ENCODE assay signal across 9 mouse cellular contexts in the genomic region with DNA sequence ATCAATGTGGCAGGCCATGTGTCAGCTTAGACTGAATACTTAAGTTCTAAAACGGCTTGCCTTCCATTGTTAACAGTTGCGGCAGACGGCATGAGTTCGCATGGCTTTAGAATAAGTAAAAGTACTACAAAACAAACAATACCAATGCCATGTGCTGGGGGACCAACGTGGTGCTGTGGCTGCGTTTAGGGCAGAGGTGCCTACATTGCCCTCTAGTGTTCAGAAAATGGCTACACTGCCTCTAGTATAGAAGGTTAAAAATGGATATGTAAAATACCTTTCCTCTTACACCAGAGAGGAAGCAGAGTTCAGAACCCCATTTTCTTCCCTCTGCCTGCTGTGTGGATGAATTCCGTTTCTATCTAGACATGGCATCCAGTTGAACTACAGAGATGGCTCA. TPM values are rescaled to one million over a fixed set of nuclear protein-coding genes. Genes with fewer than 3 reads are reported as not detected.
DNase-seq lines count a peak whose midpoint lies in the region; ATAC-seq lines count a peak whose summit lies in the region.
"Had no signal": no experiment of that assay in that cellular context is flagged by ENCODE, and none has a peak within 500 bp of the region (broad histone marks: within the 10 kb centered on the region; RNA-seq: fewer than 3 reads in every experiment).

No protein-coding gene starts in this region.

- DNase-seq in forebrain, embryonic 11.5 days (ENCODE audit: low spot score) = no peak
- peak; percentile 14 for DNase-seq in embryo, embryonic 9.5 days (ENCODE audit: extremely low spot score)
- DNase-seq in adipocyte (ENCODE audit: low spot score) = no peak
- no peak for DNase-seq in gastrocnemius, postnatal 14 days

- no peak overlapping the region for H3K27ac ChIP-seq in forebrain, embryonic 16.5 days (ENCODE audit: low read length)
- no peak overlapping the region for H3K27ac ChIP-seq in forebrain, embryonic 11.5 days (ENCODE audit: low read depth, low read length)
- no peak overlapping the region for H3K27ac ChIP-seq in neural tube, embryonic 12.5 days
- no peak overlapping the region for H3K27ac ChIP-seq in neural tube, embryonic 15.5 days (replicated peaks)
- H3K27ac ChIP-seq in macrophage = peak overlapping the region; percentile 25; the same call in 1 of the 2 replicates

- intact Hi-C loops in gastrocnemius, postnatal 14 days (cut with DNase I; ENCODE audit: low total_unique reads) = no loop called here

- no peak overlapping the region for H3K4me2 ChIP-seq in forebrain, embryonic 16.5 days (ENCODE audit: low read length)
- no peak overlapping the region for H3K4me2 ChIP-seq in forebrain, embryonic 11.5 days (ENCODE audit: low read depth, low read length, severe bottlenecking)
- H3K4me2 ChIP-seq in neural tube, embryonic 12.5 days (replicated peaks) = no peak overlapping the region
- H3K4me2 ChIP-seq in neural tube, embryonic 15.5 days = no peak overlapping the region

- H3K79me2 ChIP-seq in macrophage (ENCODE audit: inconsistent target) = peaks cover 100% of the 10 kb centered on the region

- H3K9ac ChIP-seq in forebrain, embryonic 16.5 days (replicated peaks; ENCODE audit: low read depth, low read length) = no peak overlapping the region
- no peak overlapping the region for H3K9ac ChIP-seq in forebrain, embryonic 11.5 days (ENCODE audit: low read length)
- H3K9ac ChIP-seq in neural tube, embryonic 12.5 days = no peak overlapping the region
- no peak overlapping the region for H3K9ac ChIP-seq in neural tube, embryonic 15.5 days (replicated peaks)

- 0 out of 2 replicates have a peak, but pooled peaks have one; percentile 40 for ATAC-seq in forebrain, embryonic 16.5 days
- no peak for ATAC-seq in forebrain, embryonic 11.5 days (replicated peaks; ENCODE audit: low FRiP score)
- peak; percentile 61; the same call in 1 of the 2 replicates for ATAC-seq in neural tube, embryonic 12.5 days (ENCODE audit: low FRiP score, low read depth)
- ATAC-seq in neural tube, embryonic 15.5 days (ENCODE audit: low FRiP score) = no peak

- no peaks in the 10 kb centered on the region for H3K36me3 ChIP-seq in forebrain, embryonic 16.5 days (ENCODE audit: control insufficient read depth, insufficient read depth)
- no peaks in the 10 kb centered on the region for H3K36me3 ChIP-seq in forebrain, embryonic 11.5 days (ENCODE audit: control insufficient read depth, insufficient read depth, low read length)
- no peaks in the 10 kb centered on the region for H3K36me3 ChIP-seq in neural tube, embryonic 12.5 days
- H3K36me3 ChIP-seq in neural tube, embryonic 15.5 days = no peaks in the 10 kb centered on the region
- no peaks in the 10 kb centered on the region for H3K36me3 ChIP-seq in macrophage (ENCODE audit: inconsistent target)

- no peaks in the 10 kb centered on the region for H3K27me3 ChIP-seq in forebrain, embryonic 16.5 days (replicated peaks; ENCODE audit: control insufficient read depth, insufficient read depth, low read length)
- no peaks in the 10 kb centered on the region for H3K27me3 ChIP-seq in forebrain, embryonic 11.5 days (ENCODE audit: control insufficient read depth, insufficient read depth, low read length)
- H3K27me3 ChIP-seq in neural tube, embryonic 12.5 days (replicated peaks) = no peaks in the 10 kb centered on the region
- no peaks in the 10 kb centered on the region for H3K27me3 ChIP-seq in neural tube, embryonic 15.5 days (replicated peaks)

- no peaks in the 10 kb centered on the region for H3K9me3 ChIP-seq in forebrain, embryonic 16.5 days (ENCODE audit: control insufficient read depth, low read length)
- no peaks in the 10 kb centered on the region for H3K9me3 ChIP-seq in forebrain, embryonic 11.5 days (ENCODE audit: control insufficient read depth, low read length)
- no peaks in the 10 kb centered on the region for H3K9me3 ChIP-seq in neural tube, embryonic 12.5 days
- no peaks in the 10 kb centered on the region for H3K9me3 ChIP-seq in neural tube, embryonic 15.5 days (replicated peaks)

- H3K4me3 ChIP-seq in forebrain, embryonic 16.5 days (replicated peaks; ENCODE audit: low read length) = no peak overlapping the region
- H3K4me3 ChIP-seq in forebrain, embryonic 11.5 days (ENCODE audit: low read depth, low read length) = no peak overlapping the region
- no peak overlapping the region for H3K4me3 ChIP-seq in neural tube, embryonic 12.5 days
- no peak overlapping the region for H3K4me3 ChIP-seq in neural tube, embryonic 15.5 days (replicated peaks)
- no peak overlapping the region for H3K4me3 ChIP-seq in macrophage (ENCODE audit: inconsistent target)

- peaks cover 13% of the 10 kb centered on the region for H3K4me1 ChIP-seq in forebrain, embryonic 16.5 days (replicated peaks; ENCODE audit: control insufficient read depth, insufficient read depth, low read length)
- H3K4me1 ChIP-seq in forebrain, embryonic 11.5 days (replicated peaks; ENCODE audit: control insufficient read depth, insufficient read depth, low read length) = peaks cover 4% of the 10 kb centered on the region; the same call in 1 of the 2 replicates
- peaks cover 10% of the 10 kb centered on the region for H3K4me1 ChIP-seq in neural tube, embryonic 12.5 days
- H3K4me1 ChIP-seq in neural tube, embryonic 15.5 days = peaks cover 12% of the 10 kb centered on the region

- WGBS in forebrain, embryonic 16.5 days = 37% methylated on average over 7 of the region's 7 CpGs
- 42% methylated on average over 7 of the region's 7 CpGs for WGBS in forebrain, embryonic 11.5 days
- WGBS in neural tube, embryonic 12.5 days = 43% methylated on average over 7 of the region's 7 CpGs
- WGBS in neural tube, embryonic 15.5 days = 28% methylated on average over 7 of the region's 7 CpGs
- WGBS in macrophage (ENCODE audit: missing documents) = 29% methylated on average over 7 of the region's 7 CpGs

RNA-seq across cellular contexts. Expression of a gene that starts 6.6 kb away (rescaled TPM):
- polyA plus RNA-seq in forebrain, embryonic 16.5 days (2015; fragmentation: Nextera tagmentation; extraction: Ambion mirVana) = 4.6 and 5.5 TPM in 2 replicates
- polyA plus RNA-seq in forebrain, embryonic 11.5 days (2014; fragmentation: Nextera tagmentation; extraction: Ambion mirVana) = 8.2 and 8.8 TPM in 2 replicates
- 7.0 and 7.1 TPM in 2 replicates for polyA plus RNA-seq in neural tube, embryonic 12.5 days (2016; fragmentation: Nextera tagmentation; extraction: Ambion mirVana)
- 3.3 and 4.4 TPM in 2 replicates for polyA plus RNA-seq in neural tube, embryonic 15.5 days (2015; fragmentation: Nextera tagmentation; extraction: Ambion mirVana)
- total RNA-seq in macrophage (2018; cell fraction: chromatin; rRNA removed) = 10 to 100 TPM in 16 of 26 experiments, 1 to 10 TPM in 10; 1.9 to 29.5 (median 15.6) TPM
- total RNA-seq in macrophage (2018; cell fraction: cytosol; rRNA removed) = 1 to 10 TPM; 1.0 to 7.8 (median 6.3) TPM
- total RNA-seq in macrophage (2018; cell fraction: nucleus; rRNA removed) = 10 to 100 TPM in 13 of 26 experiments, 1 to 10 TPM in 13; 2.4 to 31.1 (median 9.7) TPM
- 5.0 to 6.5 TPM (median 5.2 TPM) in 3 replicates for polyA plus RNA-seq in macrophage (2018)
- total RNA-seq in gastrocnemius, postnatal 14 days (2021) = 1 to 10 TPM; 4.3 to 4.4 TPM

RNA-seq across cellular contexts. Expression of a gene that starts 7.2 kb away (rescaled TPM):
- 16.5 and 17.1 TPM in 2 replicates for polyA plus RNA-seq in forebrain, embryonic 16.5 days (2015; fragmentation: Nextera tagmentation; extraction: Ambion mirVana)
- polyA plus RNA-seq in forebrain, embryonic 11.5 days (2014; fragmentation: Nextera tagmentation; extraction: Ambion mirVana) = 19.8 and 23.0 TPM in 2 replicates
- polyA plus RNA-seq in neural tube, embryonic 12.5 days (2016; fragmentation: Nextera tagmentation; extraction: Ambion mirVana) = 15.1 and 17.9 TPM in 2 replicates
- 13.1 and 15.2 TPM in 2 replicates for polyA plus RNA-seq in neural tube, embryonic 15.5 days (2015; fragmentation: Nextera tagmentation; extraction: Ambion mirVana)
- 10 to 100 TPM in 15 of 26 experiments, 1 to 10 TPM in 11; 1.7 to 19.1 (median 11.6) TPM for total RNA-seq in macrophage (2018; cell fraction: chromatin; rRNA removed)
- total RNA-seq in macrophage (2018; cell fraction: cytosol; rRNA removed) = 1 to 10 TPM; 1.3 to 6.5 (median 5.1) TPM
- 10 to 100 TPM in 9 of 26 experiments, 1 to 10 TPM in 17; 2.3 to 17.0 (median 8.8) TPM for total RNA-seq in macrophage (2018; cell fraction: nucleus; rRNA removed)
- 5.3 to 6.8 TPM (median 5.6 TPM) in 3 replicates for polyA plus RNA-seq in macrophage (2018)
- total RNA-seq in gastrocnemius, postnatal 14 days (2021) = 1 to 10 TPM; 7.8 to 8.7 TPM

RNA-seq across cellular contexts. Expression of a gene that starts 27.3 kb away (rescaled TPM):
- 5.4 and 6.2 TPM in 2 replicates for polyA plus RNA-seq in forebrain, embryonic 16.5 days (2015; fragmentation: Nextera tagmentation; extraction: Ambion mirVana)
- polyA plus RNA-seq in forebrain, embryonic 11.5 days (2014; fragmentation: Nextera tagmentation; extraction: Ambion mirVana) = 4.4 and 4.5 TPM in 2 replicates
- polyA plus RNA-seq in neural tube, embryonic 12.5 days (2016; fragmentation: Nextera tagmentation; extraction: Ambion mirVana) = 5.2 and 5.6 TPM in 2 replicates
- polyA plus RNA-seq in neural tube, embryonic 15.5 days (2015; fragmentation: Nextera tagmentation; extraction: Ambion mirVana) = 5.7 and 8.2 TPM in 2 replicates
- total RNA-seq in macrophage (2018; cell fraction: chromatin; rRNA removed) = 1 to 10 TPM in 14 of 26 experiments, under 1 TPM in 12; 0.45 to 2.4 (median 1.0) TPM
- 1 to 10 TPM; 3.6 to 7.4 (median 5.5) TPM for total RNA-seq in macrophage (2018; cell fraction: cytosol; rRNA removed)
- 1 to 10 TPM in 25 of 26 experiments, under 1 TPM in 1; 0.91 to 4.3 (median 2.4) TPM for total RNA-seq in macrophage (2018; cell fraction: nucleus; rRNA removed)
- polyA plus RNA-seq in macrophage (2018) = 4.0 to 5.0 TPM (median 4.9 TPM) in 3 replicates
- total RNA-seq in gastrocnemius, postnatal 14 days (2021) = 10 to 100 TPM in 1 of 2 experiments, 1 to 10 TPM in 1; 8.7 to 12.7 TPM

RNA-seq across cellular contexts. Expression of a gene that starts 40.7 kb away (rescaled TPM):
- polyA plus RNA-seq in forebrain, embryonic 16.5 days (2015; fragmentation: Nextera tagmentation; extraction: Ambion mirVana) = 0.73 and 0.87 TPM in 2 replicates
- 0.35 and 0.56 TPM in 2 replicates for polyA plus RNA-seq in forebrain, embryonic 11.5 days (2014; fragmentation: Nextera tagmentation; extraction: Ambion mirVana)
- polyA plus RNA-seq in neural tube, embryonic 12.5 days (2016; fragmentation: Nextera tagmentation; extraction: Ambion mirVana) = 0.75 and 0.83 TPM in 2 replicates
- polyA plus RNA-seq in neural tube, embryonic 15.5 days (2015; fragmentation: Nextera tagmentation; extraction: Ambion mirVana) = 0.92 and 1.6 TPM in 2 replicates
- not detected for total RNA-seq in macrophage (2018; cell fraction: chromatin; rRNA removed)
- not detected for total RNA-seq in macrophage (2018; cell fraction: cytosol; rRNA removed)
- total RNA-seq in macrophage (2018; cell fraction: nucleus; rRNA removed) = not detected
- polyA plus RNA-seq in macrophage (2018) = not detected in 3 replicates
- under 1 TPM; 0.31 to 0.51 TPM for total RNA-seq in gastrocnemius, postnatal 14 days (2021)
- polyA plus RNA-seq: large intestine, adult 2 months had no signal

RNA-seq across cellular contexts. Expression of a gene that starts 52.0 kb away (rescaled TPM):
- 8.2 and 10.3 TPM in 2 replicates for polyA plus RNA-seq in forebrain, embryonic 16.5 days (2015; fragmentation: Nextera tagmentation; extraction: Ambion mirVana)
- polyA plus RNA-seq in forebrain, embryonic 11.5 days (2014; fragmentation: Nextera tagmentation; extraction: Ambion mirVana) = 3.6 and 5.2 TPM in 2 replicates
- polyA plus RNA-seq in neural tube, embryonic 12.5 days (2016; fragmentation: Nextera tagmentation; extraction: Ambion mirVana) = 5.0 and 5.8 TPM in 2 replicates
- 11.9 and 12.6 TPM in 2 replicates for polyA plus RNA-seq in neural tube, embryonic 15.5 days (2015; fragmentation: Nextera tagmentation; extraction: Ambion mirVana)
- total RNA-seq in macrophage (2018; cell fraction: chromatin; rRNA removed) = 1 to 10 TPM in 5 of 26 experiments, under 1 TPM in 14, not detected in 7; 0.17 to 1.8 (median 0.65) TPM
- total RNA-seq in macrophage (2018; cell fraction: cytosol; rRNA removed) = under 1 TPM in 4 of 26 experiments, not detected in 22; under 0.01 to 0.03 (median 0.03) TPM
- total RNA-seq in macrophage (2018; cell fraction: nucleus; rRNA removed) = 1 to 10 TPM in 1 of 26 experiments, under 1 TPM in 15, not detected in 10; 0.06 to 1.7 (median 0.21) TPM
- polyA plus RNA-seq in macrophage (2018) = 0.01 TPM in 1 of 3 replicates, not detected in the others
- total RNA-seq in gastrocnemius, postnatal 14 days (2021) = 1 to 10 TPM; 1.0 to 1.5 TPM

Comparison
In these comparisons a context has a peak if more than half of its experiments do, and no peak if none do; other contexts are left out.
1. ATAC-seq: peak in forebrain, embryonic 16.5 days (single experiment) and neural tube, embryonic 12.5 days (single experiment); none in forebrain, embryonic 11.5 days (single experiment) and neural tube, embryonic 15.5 days (single experiment).